ENCODE assay signal across 21 mouse cellular contexts in genomic region chr4:142828969-142829368, GRCm38 (mm10).
DNase-seq lines count a peak whose midpoint lies in the region; ATAC-seq lines count a peak whose summit lies in the region.
"Had no signal": no experiment of that assay in that cellular context is flagged by ENCODE, and none has a peak within 500 bp of the region (broad histone marks: within the 10 kb centered on the region; RNA-seq: fewer than 3 reads in every experiment).

No protein-coding gene starts in this region.

- H3K36me3 ChIP-seq in hindbrain, embryonic 15.5 days: no peaks in the 10 kb centered on the region
- no peaks in the 10 kb centered on the region for H3K36me3 ChIP-seq in hindbrain, embryonic 12.5 days
- no peaks in the 10 kb centered on the region for H3K36me3 ChIP-seq in embryonic facial prominence, embryonic 13.5 days
- no peaks in the 10 kb centered on the region for H3K36me3 ChIP-seq in forebrain, embryonic 14.5 days (ENCODE audit: control insufficient read depth, insufficient read depth, low read length)
- H3K36me3 ChIP-seq in midbrain, embryonic 16.5 days (ENCODE audit: control insufficient read depth, insufficient read depth, low read length): no peaks in the 10 kb centered on the region
- H3K36me3 ChIP-seq: heart, embryonic 12.5 days; stomach, embryonic 15.5 days had no signal

- peaks cover 35% of the 10 kb centered on the region for H3K4me1 ChIP-seq in hindbrain, embryonic 15.5 days (replicated peaks)
- peaks cover 33% of the 10 kb centered on the region for H3K4me1 ChIP-seq in hindbrain, embryonic 12.5 days
- peaks cover 42% of the 10 kb centered on the region for H3K4me1 ChIP-seq in embryonic facial prominence, embryonic 13.5 days
- H3K4me1 ChIP-seq in forebrain, embryonic 14.5 days (ENCODE audit: control insufficient read depth, insufficient read depth, low read length): peaks cover 37% of the 10 kb centered on the region
- H3K4me1 ChIP-seq in midbrain, embryonic 16.5 days (ENCODE audit: control insufficient read depth, insufficient read depth, low read length): peaks cover 37% of the 10 kb centered on the region
- H3K4me1 ChIP-seq: heart, embryonic 12.5 days had no signal

- no peaks in the 10 kb centered on the region for H3K27me3 ChIP-seq in hindbrain, embryonic 15.5 days
- H3K27me3 ChIP-seq in hindbrain, embryonic 12.5 days: no peaks in the 10 kb centered on the region; the same call in 1 of the 2 replicates
- no peaks in the 10 kb centered on the region for H3K27me3 ChIP-seq in embryonic facial prominence, embryonic 13.5 days
- no peaks in the 10 kb centered on the region for H3K27me3 ChIP-seq in forebrain, embryonic 14.5 days (replicated peaks; ENCODE audit: control insufficient read depth, insufficient read depth, low read length)
- no peaks in the 10 kb centered on the region for H3K27me3 ChIP-seq in midbrain, embryonic 16.5 days (ENCODE audit: control insufficient read depth, insufficient read depth, low read depth, low read length)
- H3K27me3 ChIP-seq: heart, embryonic 12.5 days; stomach, embryonic 15.5 days had no signal

- H3K27ac ChIP-seq in hindbrain, embryonic 15.5 days (replicated peaks): peak overlapping the region; percentile 33; the same call in 1 of the 2 replicates
- H3K27ac ChIP-seq in hindbrain, embryonic 12.5 days: no peak overlapping the region
- H3K27ac ChIP-seq in embryonic facial prominence, embryonic 13.5 days: no peak overlapping the region
- H3K27ac ChIP-seq in forebrain, embryonic 14.5 days (ENCODE audit: low read depth, low read length): peak overlapping the region; percentile 61; the same call in 1 of the 2 replicates
- H3K27ac ChIP-seq in midbrain, embryonic 16.5 days (ENCODE audit: low read length): peak overlapping the region; percentile 39
- H3K27ac ChIP-seq: layer of hippocampus, adult 2 months; macrophage; stomach, embryonic 15.5 days had no signal

- no peak overlapping the region for H3K9ac ChIP-seq in hindbrain, embryonic 15.5 days
- no peak overlapping the region for H3K9ac ChIP-seq in hindbrain, embryonic 12.5 days
- no peak overlapping the region for H3K9ac ChIP-seq in embryonic facial prominence, embryonic 13.5 days
- H3K9ac ChIP-seq in forebrain, embryonic 14.5 days (ENCODE audit: low read length): peak overlapping the region; percentile 32; the same call in 1 of the 2 replicates
- no peak overlapping the region for H3K9ac ChIP-seq in midbrain, embryonic 16.5 days (ENCODE audit: low read depth, low read length)
- H3K9ac ChIP-seq: heart, embryonic 12.5 days; stomach, embryonic 15.5 days had no signal

- H3K4me2 ChIP-seq in hindbrain, embryonic 15.5 days: no peak overlapping the region
- no peak overlapping the region for H3K4me2 ChIP-seq in hindbrain, embryonic 12.5 days (replicated peaks)
- peak overlapping the region; percentile 3 for H3K4me2 ChIP-seq in embryonic facial prominence, embryonic 13.5 days
- H3K4me2 ChIP-seq in forebrain, embryonic 14.5 days (ENCODE audit: low read length): peak overlapping the region; percentile 25; the same call in 1 of the 2 replicates
- H3K4me2 ChIP-seq in midbrain, embryonic 16.5 days (ENCODE audit: low read length): peak overlapping the region; percentile 9; the same call in 1 of the 2 replicates
- H3K4me2 ChIP-seq: heart, embryonic 12.5 days; stomach, embryonic 15.5 days had no signal

- peak; percentile 76 for DNase-seq in forebrain, embryonic 14.5 days (ENCODE audit: low spot score)
- DNase-seq in heart, postnatal 4 days: no peak
- DNase-seq in lung, postnatal 4 days: no peak
- DNase-seq: adrenal gland, postnatal 10 days; B cell, adult 2 months; cerebellum, adult 9-10 months; gastrocnemius, postnatal 25 days; heart, adult 18-20 months; heart, postnatal 10 days; kidney, adult 8-10 months; kidney, postnatal 25 days; thymus, postnatal 25 days had no signal

- H3K9me3 ChIP-seq in hindbrain, embryonic 15.5 days: no peaks in the 10 kb centered on the region
- H3K9me3 ChIP-seq in hindbrain, embryonic 12.5 days (replicated peaks): no peaks in the 10 kb centered on the region
- no peaks in the 10 kb centered on the region for H3K9me3 ChIP-seq in embryonic facial prominence, embryonic 13.5 days
- H3K9me3 ChIP-seq in forebrain, embryonic 14.5 days (replicated peaks; ENCODE audit: control insufficient read depth, low read length): no peaks in the 10 kb centered on the region
- no peaks in the 10 kb centered on the region for H3K9me3 ChIP-seq in midbrain, embryonic 16.5 days (replicated peaks; ENCODE audit: control insufficient read depth, low read length, poor library complexity, severe bottlenecking)
- H3K9me3 ChIP-seq: heart, embryonic 12.5 days; stomach, embryonic 15.5 days had no signal

- ATAC-seq in hindbrain, embryonic 15.5 days (ENCODE audit: low FRiP score, low read depth): no peak
- no peak for ATAC-seq in hindbrain, embryonic 12.5 days (ENCODE audit: low FRiP score)
- no peak for ATAC-seq in embryonic facial prominence, embryonic 13.5 days (ENCODE audit: insufficient number of reproducible peaks, insufficient read depth, low FRiP score, low TSS enrichment, low read depth)
- peak; percentile 33; the same call in 1 of the 2 replicates for ATAC-seq in forebrain, embryonic 14.5 days
- ATAC-seq in midbrain, embryonic 16.5 days: no peak

- H3K4me3 ChIP-seq in hindbrain, embryonic 15.5 days: no peak overlapping the region
- no peak overlapping the region for H3K4me3 ChIP-seq in hindbrain, embryonic 12.5 days
- no peak overlapping the region for H3K4me3 ChIP-seq in embryonic facial prominence, embryonic 13.5 days
- H3K4me3 ChIP-seq in forebrain, embryonic 14.5 days (ENCODE audit: low read depth, low read length): no peak overlapping the region
- no peak overlapping the region for H3K4me3 ChIP-seq in midbrain, embryonic 16.5 days (ENCODE audit: low read depth, low read length)
- H3K4me3 ChIP-seq: heart, embryonic 12.5 days; layer of hippocampus, adult 2 months; myocyte; stomach, embryonic 15.5 days had no signal

- WGBS in hindbrain, embryonic 15.5 days: 23% methylated on average over 10 of the region's 10 CpGs
- 26% methylated on average over 10 of the region's 10 CpGs for WGBS in hindbrain, embryonic 12.5 days
- 14% methylated on average over 10 of the region's 10 CpGs for WGBS in embryonic facial prominence, embryonic 13.5 days
- 2% methylated on average over 10 of the region's 10 CpGs for WGBS in forebrain, embryonic 14.5 days
- 4% methylated on average over 10 of the region's 10 CpGs for WGBS in midbrain, embryonic 16.5 days

Comparison
In these comparisons a context has a peak if more than half of its experiments do, and no peak if none do; other contexts are left out.
1. H3K27ac ChIP-seq: peak in hindbrain, embryonic 15.5 days (single experiment), forebrain, embryonic 14.5 days (single experiment) and midbrain, embryonic 16.5 days (single experiment); none in hindbrain, embryonic 12.5 days (single experiment) and embryonic facial prominence, embryonic 13.5 days (single experiment).
2. H3K4me2 ChIP-seq: peak in embryonic facial prominence, embryonic 13.5 days (single experiment), forebrain, embryonic 14.5 days (single experiment) and midbrain, embryonic 16.5 days (single experiment); none in hindbrain, embryonic 15.5 days (single experiment) and hindbrain, embryonic 12.5 days (single experiment).